Mouse (Mus musculus) midbrain, embryonic 14.5 days (tissue): ENCODE results near the gene Tom1l2. TPM values are rescaled to one million over a fixed set of nuclear protein-coding genes. Genes with fewer than 3 reads are reported as not detected.

Source experiments
- ATAC-seq: fragments of 200-750 bp; cut with Nextera tagmentation; 2 replicates; pipeline ENCODE4 v1.8.0; 2017; ENCODE audit warnings: moderate number of reproducible peaks, moderate library complexity; ENCODE audit not compliant: low FRiP score, low TSS enrichment
- DNase-seq: peaks from one replicate; pipeline ENCODE4 v3.0.0-alpha.2; 2015
- H3K27ac ChIP-seq: fragments of 300-500 bp; sonication (generic); replicated peaks from 2 replicates; pipeline ENCODE4 v1.5.1; 2014; ENCODE audit warnings: mild to moderate bottlenecking, low read depth, low read length, moderate library complexity
- H3K27me3 ChIP-seq: fragments of 300-500 bp; sonication (generic); 2 replicates; pipeline ENCODE4 v1.6.1; 2014; ENCODE audit warnings: low read length, control low read depth, mixed read lengths; ENCODE audit not compliant: control insufficient read depth, insufficient read depth
- H3K36me3 ChIP-seq: fragments of 300-500 bp; sonication (generic); 2 replicates; pipeline ENCODE4 v1.6.1; 2014; ENCODE audit warnings: low read length, control low read depth; ENCODE audit not compliant: control insufficient read depth, insufficient read depth
- H3K4me1 ChIP-seq: fragments of 300-500 bp; sonication (generic); 2 replicates; pipeline ENCODE4 v1.6.1; 2014; ENCODE audit warnings: mild to moderate bottlenecking, antibody characterized with exemption, low read length, control low read depth; ENCODE audit not compliant: control insufficient read depth, insufficient read depth
- H3K4me2 ChIP-seq: fragments of 300-500 bp; sonication (generic); 2 replicates; pipeline ENCODE4 v1.6.1; 2014; ENCODE audit warnings: mild to moderate bottlenecking, low read length, moderate library complexity
- H3K4me3 ChIP-seq: fragments of 300-500 bp; sonication (generic); replicated peaks from 2 replicates; pipeline ENCODE4 v1.5.1; 2014; ENCODE audit warnings: low read depth, low read length
- H3K9ac ChIP-seq: fragments of 300-500 bp; sonication (generic); replicated peaks from 2 replicates; pipeline ENCODE4 v1.6.1; 2014; ENCODE audit warnings: mild to moderate bottlenecking, low read length, moderate library complexity
- H3K9me3 ChIP-seq: fragments of 300-500 bp; sonication (generic); 2 replicates; pipeline ENCODE4 v1.6.1; 2016; ENCODE audit warnings: low read length, control low read depth, mixed read lengths; ENCODE audit not compliant: control insufficient read depth
- WGBS: fragments of 180-500 bp; shearing (Covaris S2); extraction: QIAGEN DNeasy Blood & Tissue Kit; methylation state at CpG from one replicate; pipeline ENCODE4 v1.1.7; 2014; 5-methylcytosine and 5-hydroxymethylcytosine counted together
- polyA plus RNA-seq: library from polyadenylated mRNA; unstranded; fragments of >200 nt; fragmentation: Nextera tagmentation; extraction: Ambion mirVana; gene quantifications from 2 replicates; pipeline ENCODE4 v1.2.1, GENCODE M21; 2014

Gene Tom1l2
- polyA plus RNA-seq, 1 experiment from 2014 or later, result 48.5 TPM

DNA sequence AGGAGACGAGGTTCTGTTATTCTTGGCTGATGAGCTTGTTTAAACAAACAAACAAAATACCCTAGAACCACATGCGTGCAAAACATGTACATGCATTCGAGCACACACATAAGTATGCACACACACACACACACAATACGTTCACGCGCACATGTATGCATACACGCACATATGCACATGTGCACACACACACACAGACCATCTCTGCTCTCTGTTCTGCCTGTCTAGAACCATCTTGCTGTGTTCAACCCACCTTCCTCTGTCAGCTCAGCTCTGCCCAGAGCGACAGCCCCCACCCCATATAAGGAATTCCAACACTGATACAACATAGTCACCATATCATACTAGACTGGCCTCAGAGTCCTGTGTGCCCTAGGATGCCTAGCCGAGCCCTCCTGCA, 96.0 kb downstream of the Tom1l2 start:
- WGBS, result 86% methylated on average over 9 of the region's 9 CpGs
- peaks cover 33% of the 10 kb centered on the region for H3K36me3 ChIP-seq
- DNase-seq (no peak), ATAC-seq (no peak)
- no peaks in the 10 kb centered on the region for H3K27me3 ChIP-seq
- H3K4me3 ChIP-seq, result no peak overlapping the region
- H3K9ac ChIP-seq, result no peak overlapping the region
- 0 out of 2 replicates have a peak overlapping the region, but pooled peaks have one; percentile 37 for H3K27ac ChIP-seq
- H3K4me1 ChIP-seq, result no peaks in the 10 kb centered on the region
- no peaks in the 10 kb centered on the region for H3K9me3 ChIP-seq
- no peak overlapping the region for H3K4me2 ChIP-seq

DNA sequence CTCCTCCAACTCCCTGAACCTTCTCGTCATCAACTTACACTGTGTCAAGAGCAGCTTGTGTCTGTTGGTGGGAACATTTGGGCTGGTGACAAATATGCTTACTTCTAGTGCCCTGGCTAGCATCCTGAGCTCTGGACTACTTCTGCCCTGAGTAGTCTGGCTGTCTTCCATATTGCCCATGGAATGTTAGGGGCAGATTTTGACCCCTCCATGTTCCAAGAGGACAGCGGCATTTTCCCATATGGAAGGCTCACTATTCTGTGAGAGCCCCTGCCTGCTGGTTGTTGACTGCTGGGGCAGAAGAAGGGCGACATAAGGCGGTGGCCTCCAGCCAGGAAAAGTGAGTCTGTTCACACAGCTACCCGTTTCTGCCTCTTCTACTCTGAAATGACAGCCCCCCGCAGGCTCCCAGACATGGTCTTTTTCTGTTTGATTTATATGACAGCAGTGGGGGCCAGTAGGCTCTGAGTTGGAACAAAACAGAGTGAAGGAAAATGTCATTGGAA, 96.5 kb downstream of the Tom1l2 start:
- no peaks in the 10 kb centered on the region for H3K9me3 ChIP-seq
- ATAC-seq (no peak), DNase-seq (peak; percentile 47)
- H3K27me3 ChIP-seq, result no peaks in the 10 kb centered on the region
- H3K9ac ChIP-seq, result no peak overlapping the region
- no peak overlapping the region for H3K27ac ChIP-seq
- H3K36me3 ChIP-seq, result peaks cover 35% of the 10 kb centered on the region
- H3K4me2 ChIP-seq, result no peak overlapping the region
- H3K4me3 ChIP-seq, result no peak overlapping the region
- no peaks in the 10 kb centered on the region for H3K4me1 ChIP-seq
- 75% methylated on average over 6 of the region's 6 CpGs for WGBS

DNA sequence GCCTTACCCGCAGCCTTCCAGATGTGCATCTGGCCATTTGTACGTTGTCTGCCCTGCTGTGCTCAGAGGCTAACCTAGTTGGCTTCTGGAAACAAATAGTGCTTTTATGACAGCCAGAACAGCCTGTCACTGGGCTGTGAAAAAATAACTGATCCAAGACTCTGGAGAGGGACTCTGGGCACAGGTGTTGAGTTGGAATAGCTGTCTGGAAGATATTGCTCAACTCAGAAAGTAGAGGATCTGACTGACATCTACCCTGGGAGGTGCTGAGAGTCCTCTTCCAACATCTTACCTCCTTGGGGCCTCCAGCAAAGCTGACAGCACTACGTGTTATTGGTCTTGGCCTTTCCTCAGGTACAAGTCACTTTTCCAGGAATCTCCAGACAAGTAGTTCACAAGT, 97.1 kb downstream of the Tom1l2 start:
- no peak for DNase-seq
- Histone ChIP-seq H3K4me2 (no peak overlapping the region), H3K36me3 (peaks cover 35% of the 10 kb centered on the region), H3K4me3 (no peak overlapping the region), H3K9ac (no peak overlapping the region), H3K9me3 (no peaks in the 10 kb centered on the region), H3K27me3 (no peaks in the 10 kb centered on the region), H3K4me1 (no peaks in the 10 kb centered on the region), H3K27ac (no peak overlapping the region)
- ATAC-seq, result no peak
- 86% methylated on average over 3 of the region's 3 CpGs for WGBS

DNA sequence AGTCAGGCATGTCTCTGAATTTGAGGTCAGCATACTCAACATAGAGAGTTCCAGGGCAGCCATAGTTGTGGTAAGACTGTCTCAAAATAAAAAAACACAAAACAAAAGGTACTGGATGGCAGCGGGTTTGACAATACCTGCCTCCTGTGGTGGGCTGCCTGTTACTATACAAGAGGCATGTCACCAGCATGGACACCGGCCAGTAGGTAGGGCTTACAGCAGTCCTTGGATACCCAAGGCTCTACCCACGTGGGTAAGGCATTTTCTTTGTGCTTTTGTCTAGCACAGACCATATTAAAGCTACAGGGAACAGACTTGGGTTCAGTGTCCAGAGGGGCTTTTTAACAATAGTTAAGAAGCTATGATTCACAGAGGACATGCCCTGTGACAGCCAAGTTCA, 97.5 kb downstream of the Tom1l2 start:
- WGBS, result 51% methylated on average over 3 of the region's 3 CpGs
- no peak for DNase-seq
- H3K9me3 ChIP-seq, result no peaks in the 10 kb centered on the region
- H3K36me3 ChIP-seq, result peaks cover 35% of the 10 kb centered on the region
- ATAC-seq, result no peak
- H3K4me1 ChIP-seq, result no peaks in the 10 kb centered on the region
- H3K9ac ChIP-seq, result no peak overlapping the region
- H3K4me2 ChIP-seq, result no peak overlapping the region
- H3K4me3 ChIP-seq, result no peak overlapping the region
- H3K27me3 ChIP-seq, result no peaks in the 10 kb centered on the region
- no peak overlapping the region for H3K27ac ChIP-seq

DNA sequence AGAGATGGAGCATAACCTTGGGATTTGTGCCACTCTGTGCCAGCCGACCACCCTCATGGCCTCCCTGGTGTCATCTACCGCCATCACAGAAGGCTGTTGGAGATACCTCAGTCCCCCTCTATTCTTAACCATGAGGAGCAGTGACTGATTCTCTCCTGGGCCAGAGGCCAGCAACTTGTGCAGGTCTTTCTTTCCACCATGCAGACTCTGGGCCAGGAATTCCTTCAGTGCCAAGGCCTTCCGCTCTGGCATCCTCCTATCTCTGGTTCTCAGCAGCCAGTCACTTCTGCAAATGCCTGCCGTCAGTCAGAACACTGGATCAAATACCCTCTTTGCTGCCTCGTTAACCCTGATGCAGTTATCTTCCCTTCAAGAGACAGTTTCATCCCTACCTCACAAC, 98.4 kb downstream of the Tom1l2 start:
- Histone ChIP-seq H3K4me1 (no peaks in the 10 kb centered on the region), H3K27me3 (no peaks in the 10 kb centered on the region), H3K9ac (no peak overlapping the region), H3K4me2 (no peak overlapping the region), H3K27ac (no peak overlapping the region), H3K9me3 (no peaks in the 10 kb centered on the region), H3K4me3 (no peak overlapping the region), H3K36me3 (peaks cover 35% of the 10 kb centered on the region)
- WGBS, result 71% methylated on average over 5 of the region's 5 CpGs
- ATAC-seq, result no peak
- DNase-seq, result no peak

DNA sequence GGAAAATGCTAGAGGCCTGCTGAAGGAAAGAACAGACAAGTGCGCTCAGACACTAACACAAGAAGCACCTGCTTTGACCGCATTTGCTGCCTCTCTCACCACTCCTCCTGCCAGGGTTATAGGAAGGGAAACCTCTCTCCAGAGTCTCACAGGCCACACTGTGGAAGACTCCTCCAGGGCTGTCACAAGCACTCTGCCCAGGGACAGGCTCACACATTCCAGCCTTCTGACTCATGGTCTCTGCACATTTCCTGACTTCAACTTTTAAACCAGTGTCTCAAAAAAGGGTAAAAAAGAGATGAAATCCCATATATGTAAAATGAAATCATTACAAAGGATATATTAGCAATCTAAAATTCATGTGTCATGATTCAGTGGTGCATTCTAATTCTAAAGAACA, 99.2 kb downstream of the Tom1l2 start:
- H3K9ac ChIP-seq, result no peak overlapping the region
- H3K4me1 ChIP-seq, result peaks cover 7% of the 10 kb centered on the region; the same call in 1 of the 2 replicates
- no peak overlapping the region for H3K27ac ChIP-seq
- peaks cover 30% of the 10 kb centered on the region for H3K36me3 ChIP-seq
- DNase-seq, result no peak
- no peak overlapping the region for H3K4me3 ChIP-seq
- H3K27me3 ChIP-seq, result no peaks in the 10 kb centered on the region
- no peaks in the 10 kb centered on the region for H3K9me3 ChIP-seq
- 96% methylated on average over 2 of the region's 2 CpGs for WGBS
- no peak for ATAC-seq
- no peak overlapping the region for H3K4me2 ChIP-seq

DNA sequence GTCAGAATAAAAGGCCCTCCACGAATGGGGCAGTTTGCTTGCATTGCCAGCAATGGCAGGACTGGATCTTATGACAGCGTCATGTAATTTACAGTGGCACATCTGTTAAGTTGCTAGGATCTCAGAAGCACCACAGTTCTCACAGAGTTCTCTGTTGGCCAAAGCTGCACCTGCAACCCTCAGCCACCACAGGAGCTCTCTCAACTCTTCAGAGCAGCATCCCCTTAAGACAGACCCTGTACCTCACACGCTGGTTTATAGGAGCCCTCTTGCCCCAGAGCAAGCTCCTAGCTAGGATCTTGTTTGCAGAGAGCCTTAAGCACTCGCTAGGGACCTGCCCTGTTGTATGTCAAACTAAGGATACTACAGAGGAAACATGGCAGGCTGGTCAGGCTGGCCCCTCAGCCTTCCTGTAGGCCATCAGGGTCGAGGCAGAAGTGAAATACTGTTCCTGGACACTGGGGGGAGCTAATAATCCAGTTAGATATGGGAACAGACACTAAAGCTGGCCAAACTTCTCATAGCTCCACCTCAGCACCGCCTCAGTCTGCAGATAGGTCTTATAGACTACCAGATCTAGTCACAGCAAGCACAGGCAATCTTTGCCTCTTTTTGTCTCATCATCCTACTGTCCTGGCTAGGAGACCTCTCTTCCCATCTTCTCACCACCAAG, 101.6 kb downstream of the Tom1l2 start:
- WGBS, result 61% methylated on average over 6 of the region's 6 CpGs

DNA sequence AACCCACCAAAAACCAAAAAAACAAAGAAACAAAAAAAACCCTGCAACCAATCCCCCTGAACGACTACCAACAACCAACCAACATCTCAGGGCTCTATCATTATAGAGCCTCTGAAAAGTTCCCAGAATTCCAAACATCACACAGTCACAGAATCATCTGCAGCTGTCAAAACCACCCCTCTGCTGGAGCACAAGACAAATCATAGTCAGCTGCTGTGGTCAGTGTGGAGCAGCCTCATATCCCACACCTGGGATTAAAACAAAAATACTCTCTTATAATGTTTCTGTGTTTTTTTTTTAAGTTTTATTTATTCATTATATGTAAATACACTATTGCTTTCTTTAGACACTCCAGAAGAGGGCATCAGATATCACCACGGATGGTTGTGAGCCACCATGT, 102.8 kb downstream of the Tom1l2 start:
- peaks cover 23% of the 10 kb centered on the region for H3K36me3 ChIP-seq
- no peak for ATAC-seq
- peaks cover 10% of the 10 kb centered on the region; the same call in 1 of the 2 replicates for H3K4me1 ChIP-seq
- H3K27me3 ChIP-seq, result no peaks in the 10 kb centered on the region
- H3K9me3 ChIP-seq, result no peaks in the 10 kb centered on the region
- H3K9ac ChIP-seq, result no peak overlapping the region
- 84% methylated on average over 2 of the region's 2 CpGs for WGBS
- no peak overlapping the region for H3K4me3 ChIP-seq
- no peak overlapping the region for H3K4me2 ChIP-seq
- H3K27ac ChIP-seq, result no peak overlapping the region
- DNase-seq, result no peak

More for the DNA sequence above, 101.6 kb downstream of the Tom1l2 start:
- Histone ChIP-seq H3K27ac (no peak overlapping the region), H3K4me3 (no peak overlapping the region), H3K9ac (no peak overlapping the region), H3K27me3 (no peaks in the 10 kb centered on the region), H3K9me3 (no peaks in the 10 kb centered on the region), H3K4me1 (peaks cover 10% of the 10 kb centered on the region; the same call in 1 of the 2 replicates), H3K36me3 (peaks cover 17% of the 10 kb centered on the region; the same call in 1 of the 2 replicates), H3K4me2 (no peak overlapping the region)
- ATAC-seq (no peak), DNase-seq (peak; percentile 73)
